12 mouse cellular contexts compared by ENCODE assay signal in the genomic region with DNA sequence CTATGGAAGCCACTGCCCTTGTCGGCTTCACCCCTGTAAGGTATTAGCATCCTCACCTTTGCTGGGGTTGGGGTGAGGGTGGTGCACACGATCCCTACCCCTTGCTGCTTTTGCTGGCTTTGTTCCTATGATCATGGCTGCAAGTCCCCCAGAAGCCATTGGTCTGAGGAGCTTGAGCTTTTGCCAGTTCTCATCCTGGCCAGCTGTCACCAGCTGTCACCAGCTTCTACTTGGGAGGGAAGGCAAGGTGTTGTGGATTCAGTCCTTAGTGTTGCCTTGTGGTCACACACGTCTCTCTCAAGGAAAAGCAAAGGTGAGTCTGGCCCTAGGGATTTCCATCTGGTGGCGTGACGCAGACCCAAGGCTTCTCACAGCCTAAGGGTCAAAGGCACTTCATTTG. TPM values are rescaled to one million over a fixed set of nuclear protein-coding genes. Genes with fewer than 3 reads are reported as not detected.
A peak's percentile ranks its signal among the peaks of the same experiment; 100 is the strongest.
DNase-seq lines count a peak whose midpoint lies in the region; ATAC-seq and TF ChIP-seq lines count a peak whose summit lies in the region.
"Had no signal": no experiment of that assay in that cellular context is flagged by ENCODE, and none has a peak within 500 bp of the region (broad histone marks: within the 10 kb centered on the region; RNA-seq: fewer than 3 reads in every experiment).

No protein-coding gene starts in this region.

- no peaks in the 10 kb centered on the region for H3K4me1 ChIP-seq in hindbrain, embryonic 14.5 days (replicated peaks; ENCODE audit: control insufficient read depth, insufficient read depth, low read length)
- no peaks in the 10 kb centered on the region; the same call in 1 of the 2 replicates for H3K4me1 ChIP-seq in hindbrain, embryonic 10.5 days (replicated peaks)
- peaks cover 13% of the 10 kb centered on the region; the same call in 1 of the 2 replicates for H3K4me1 ChIP-seq in lung, adult 2 months (ENCODE audit: control insufficient read depth, insufficient read depth, low read length)
- H3K4me1 ChIP-seq in forebrain, postnatal 0 days (ENCODE audit: insufficient read depth): 0 out of 2 replicates have a peak, but pooled peaks cover 9% of the 10 kb centered on the region

- H3K4me2 ChIP-seq in hindbrain, embryonic 14.5 days (replicated peaks): no peak overlapping the region
- H3K4me2 ChIP-seq in forebrain, postnatal 0 days (ENCODE audit: low read depth): no peak overlapping the region

- TF ChIP-seq CTCF in lung, adult 2 months (IDR thresholded peaks at IDR 0.05; ENCODE audit: insufficient read depth, low read length): no peak
- TF ChIP-seq CTCF in forebrain, postnatal 0 days (IDR thresholded peaks at IDR 0.05; ENCODE audit: low read depth): no peak

- H3K4me3 ChIP-seq in hindbrain, embryonic 14.5 days (replicated peaks; ENCODE audit: low read length): no peak overlapping the region
- H3K4me3 ChIP-seq in hindbrain, embryonic 10.5 days: no peak overlapping the region
- no peak overlapping the region for H3K4me3 ChIP-seq in lung, adult 2 months (replicated peaks; ENCODE audit: extremely low read depth, low read depth, low read length)
- H3K4me3 ChIP-seq in forebrain, postnatal 0 days (ENCODE audit: low read depth, low read length): no peak overlapping the region
- H3K4me3 ChIP-seq: limb, embryonic 10.5 days had no signal

- TF ChIP-seq POLR2A in lung, adult 2 months (IDR thresholded peaks at IDR 0.05; ENCODE audit: borderline replicate concordance, extremely low read depth, low read depth, low read length): no peak

- H3K27ac ChIP-seq in hindbrain, embryonic 14.5 days: peak overlapping the region; percentile 41; the same call in 1 of the 2 replicates
- no peak overlapping the region for H3K27ac ChIP-seq in hindbrain, embryonic 10.5 days
- peak overlapping the region; percentile 57 for H3K27ac ChIP-seq in forebrain, postnatal 0 days (ENCODE audit: low read depth, low read length)
- H3K27ac ChIP-seq: limb, embryonic 10.5 days had no signal

- H3K27me3 ChIP-seq in hindbrain, embryonic 14.5 days (ENCODE audit: control insufficient read depth, insufficient read depth, low read length): no peaks in the 10 kb centered on the region
- no peaks in the 10 kb centered on the region for H3K27me3 ChIP-seq in hindbrain, embryonic 10.5 days (ENCODE audit: insufficient read depth, poor library complexity, severe bottlenecking)
- no peaks in the 10 kb centered on the region for H3K27me3 ChIP-seq in forebrain, postnatal 0 days (ENCODE audit: insufficient read depth, low read length)

- peaks cover 14% of the 10 kb centered on the region; the same call in 1 of the 2 replicates for H3K36me3 ChIP-seq in hindbrain, embryonic 14.5 days (replicated peaks; ENCODE audit: control insufficient read depth, insufficient read depth)
- H3K36me3 ChIP-seq in hindbrain, embryonic 10.5 days: peaks cover 95% of the 10 kb centered on the region
- peaks cover 13% of the 10 kb centered on the region; the same call in 1 of the 2 replicates for H3K36me3 ChIP-seq in forebrain, postnatal 0 days (ENCODE audit: insufficient read depth)

- no peaks in the 10 kb centered on the region for H3K9me3 ChIP-seq in hindbrain, embryonic 14.5 days (ENCODE audit: control insufficient read depth, low read length)
- H3K9me3 ChIP-seq in hindbrain, embryonic 10.5 days: no peaks in the 10 kb centered on the region
- no peaks in the 10 kb centered on the region for H3K9me3 ChIP-seq in forebrain, postnatal 0 days (ENCODE audit: low read length)
- H3K9me3 ChIP-seq: limb, embryonic 10.5 days had no signal

- DNase-seq in cerebellum, postnatal 10 days: peak; percentile 48 to 54
- no peak for DNase-seq in cerebellum, adult 9-10 months
- DNase-seq in hindbrain, embryonic 14.5 days (ENCODE audit: low spot score): no peak
- no peak for DNase-seq in hindbrain, embryonic 10.5 days (ENCODE audit: low spot score)
- DNase-seq in lung, postnatal 10 days: peak; percentile 65
- DNase-seq in lung, adult 2 months: no peak
- DNase-seq in forebrain, postnatal 0 days: no peak
- no peak for DNase-seq in adrenal gland, adult 8-10 months
- DNase-seq: adrenal gland, postnatal 25 days; gastrocnemius, postnatal 25 days; liver, postnatal 0 days had no signal

- WGBS in hindbrain, embryonic 14.5 days: 78% methylated on average over 5 of the region's 5 CpGs
- 90% methylated on average over 5 of the region's 5 CpGs for WGBS in hindbrain, embryonic 10.5 days
- WGBS in lung, adult 2 months: 76% methylated on average over 5 of the region's 5 CpGs
- WGBS in forebrain, postnatal 0 days: 88% methylated on average over 5 of the region's 5 CpGs

- H3K9ac ChIP-seq in hindbrain, embryonic 14.5 days: no peak overlapping the region
- no peak overlapping the region for H3K9ac ChIP-seq in forebrain, postnatal 0 days
- H3K9ac ChIP-seq: liver, postnatal 0 days had no signal

- ATAC-seq in hindbrain, embryonic 14.5 days (ENCODE audit: low FRiP score): no peak
- no peak for ATAC-seq in forebrain, postnatal 0 days
- ATAC-seq: liver, postnatal 0 days had no signal

RNA-seq across cellular contexts. Expression of a gene that starts 39.4 kb away (rescaled TPM):
- polyA plus RNA-seq in hindbrain, embryonic 14.5 days (2014; fragmentation: Nextera tagmentation; extraction: Ambion mirVana): 34.1 and 36.5 TPM in 2 replicates
- polyA plus RNA-seq in hindbrain, embryonic 10.5 days (2016; fragmentation: Nextera tagmentation; extraction: Ambion mirVana): 62.4 and 74.3 TPM in 2 replicates
- 125 and 161 TPM in 2 replicates for polyA plus RNA-seq in lung, adult 2 months (2012; rRNA removed)
- total RNA-seq in forebrain, postnatal 0 days (2014; rRNA removed): 60.0 and 73.8 TPM in 2 replicates
- polyA plus RNA-seq in forebrain, postnatal 0 days (2015; fragmentation: Nextera tagmentation; extraction: Ambion mirVana): 32.3 and 34.5 TPM in 2 replicates
- 10 to 100 TPM; 20.0 to 27.2 (median 23.1) TPM for total RNA-seq in adrenal gland, adult 8-10 months (2022)

RNA-seq across cellular contexts. Expression of a gene that starts 52.6 kb away (rescaled TPM):
- 0.48 and 0.72 TPM in 2 replicates for polyA plus RNA-seq in hindbrain, embryonic 14.5 days (2014; fragmentation: Nextera tagmentation; extraction: Ambion mirVana)
- 0.25 and 0.27 TPM in 2 replicates for polyA plus RNA-seq in hindbrain, embryonic 10.5 days (2016; fragmentation: Nextera tagmentation; extraction: Ambion mirVana)
- 12.9 and 19.5 TPM in 2 replicates for polyA plus RNA-seq in lung, adult 2 months (2012; rRNA removed)
- 0.69 and 2.1 TPM in 2 replicates for total RNA-seq in forebrain, postnatal 0 days (2014; rRNA removed)
- polyA plus RNA-seq in forebrain, postnatal 0 days (2015; fragmentation: Nextera tagmentation; extraction: Ambion mirVana): 0.36 TPM in 1 of 2 replicates, not detected in the other
- total RNA-seq in adrenal gland, adult 8-10 months (2022): 1 to 10 TPM in 1 of 4 experiments, under 1 TPM in 3; 0.30 to 1.7 (median 0.72) TPM

Comparison
In these comparisons a context has a peak if more than half of its experiments do, and no peak if none do; other contexts are left out.
1. DNase-seq: peak in cerebellum, postnatal 10 days (2 of 2) and lung, postnatal 10 days (single experiment); none in cerebellum, adult 9-10 months (single experiment), hindbrain, embryonic 14.5 days (single experiment), hindbrain, embryonic 10.5 days (single experiment), lung, adult 2 months (single experiment), forebrain, postnatal 0 days (single experiment) and adrenal gland, adult 8-10 months (single experiment).